Mouse (Mus musculus) hindbrain, embryonic 16.5 days (tissue): Measurements from ENCODE around the gene B4galt4. TPM values are rescaled to one million over a fixed set of nuclear protein-coding genes. Genes with fewer than 3 reads are reported as not detected.

Experiments used
- ATAC-seq: fragments of 200-750 bp; cut with Nextera tagmentation; 2 replicates; pipeline ENCODE4 v1.8.0; 2017; ENCODE audit warnings: moderate TSS enrichment, moderate library complexity
- H3K27ac ChIP-seq: fragments of 300-500 bp; sonication (generic); 2 replicates; pipeline ENCODE4 v1.5.1; 2014; ENCODE audit warnings: low read depth, mild to moderate bottlenecking, control low read depth, low read length, moderate library complexity
- H3K27me3 ChIP-seq: fragments of 300-500 bp; sonication (generic); replicated peaks from 2 replicates; pipeline ENCODE4 v1.6.1; 2014; ENCODE audit warnings: low read length; ENCODE audit not compliant: control insufficient read depth, insufficient read depth
- H3K36me3 ChIP-seq: fragments of 300-500 bp; sonication (generic); 2 replicates; pipeline ENCODE4 v1.6.1; 2014; ENCODE audit warnings: mild to moderate bottlenecking, low read length, moderate library complexity, mixed read lengths; ENCODE audit not compliant: control insufficient read depth, insufficient read depth
- H3K4me1 ChIP-seq: fragments of 300-500 bp; sonication (generic); 2 replicates; pipeline ENCODE4 v1.6.1; 2014; ENCODE audit warnings: low read depth, low read length; ENCODE audit not compliant: control insufficient read depth, insufficient read depth
- H3K4me2 ChIP-seq: fragments of 300-500 bp; sonication (generic); 2 replicates; pipeline ENCODE4 v1.6.1; 2014; ENCODE audit warnings: mild to moderate bottlenecking, low read length, control low read depth, moderate library complexity
- H3K4me3 ChIP-seq: fragments of 300-500 bp; sonication (generic); 2 replicates; pipeline ENCODE4 v1.5.1; 2014; ENCODE audit warnings: mild to moderate bottlenecking, low read length, control low read depth, moderate library complexity
- H3K9ac ChIP-seq: fragments of 300-500 bp; sonication (generic); 2 replicates; pipeline ENCODE4 v1.6.1; 2014; ENCODE audit warnings: low read depth, mild to moderate bottlenecking, control low read depth, low read length, moderate library complexity
- H3K9me3 ChIP-seq: fragments of 300-500 bp; sonication (generic); 2 replicates; pipeline ENCODE4 v1.6.1; 2014; ENCODE audit warnings: mild to moderate bottlenecking, low read length, moderate library complexity; ENCODE audit not compliant: control insufficient read depth
- WGBS: fragments of 180-500 bp; shearing (Covaris S2); extraction: QIAGEN DNeasy Blood & Tissue Kit; methylation state at CpG from one replicate; pipeline ENCODE4 v1.1.7; 2014; 5-methylcytosine and 5-hydroxymethylcytosine counted together
- polyA plus RNA-seq: library from polyadenylated mRNA; unstranded; fragments of >200 nt; fragmentation: Nextera tagmentation; extraction: Ambion mirVana; gene quantifications from 2 replicates; pipeline ENCODE4 v1.2.1, GENCODE M21; 2015

The B4galt4 gene
- polyA plus RNA-seq, 1 experiment from 2014 or later = 40.3 TPM

DNA sequence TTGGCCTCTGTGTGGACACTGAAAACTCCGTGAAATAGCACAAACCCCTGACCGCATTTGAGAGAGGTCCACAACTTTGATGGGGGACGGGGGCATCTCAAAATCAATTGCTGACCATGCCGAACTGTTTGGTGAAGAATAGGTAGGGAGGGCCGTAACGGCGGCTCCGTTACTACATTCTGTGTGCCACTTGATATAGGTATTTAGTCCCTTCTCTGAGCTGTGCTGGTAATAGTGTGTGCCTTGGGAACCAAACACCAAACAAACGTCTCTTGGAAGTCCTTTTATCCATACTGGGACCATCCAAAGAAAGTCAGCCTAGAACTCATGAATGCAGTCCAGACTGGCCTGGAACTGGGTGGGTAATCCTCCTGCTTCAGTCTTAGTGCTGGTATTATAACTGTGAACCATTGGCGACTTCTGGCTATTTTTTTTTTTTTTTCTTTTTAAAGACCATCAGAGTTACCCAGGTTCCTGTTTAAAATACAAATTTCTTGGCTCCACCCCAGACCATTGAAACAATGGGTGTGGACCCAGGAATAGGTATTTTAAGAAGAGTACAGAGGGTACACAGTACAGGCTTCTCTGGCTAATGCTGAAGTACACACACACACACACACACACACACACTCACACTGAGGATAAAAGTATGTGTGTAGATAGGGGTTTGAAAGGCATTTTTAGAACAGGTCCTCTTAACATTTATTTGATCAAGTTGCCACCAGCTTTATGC lies 2.0 kb downstream of the B4galt4 start:
- Histone ChIP-seq H3K9me3 (no peaks in the 10 kb centered on the region), H3K27ac (no peak overlapping the region), H3K4me2 (no peak overlapping the region), H3K36me3 (no peaks in the 10 kb centered on the region), H3K4me1 (0 out of 2 replicates have a peak, but pooled peaks cover 4% of the 10 kb centered on the region), H3K27me3 (no peaks in the 10 kb centered on the region), H3K9ac (no peak overlapping the region), H3K4me3 (no peak overlapping the region)
- no peak for ATAC-seq
- 88% methylated on average over 10 of the region's 10 CpGs for WGBS

DNA sequence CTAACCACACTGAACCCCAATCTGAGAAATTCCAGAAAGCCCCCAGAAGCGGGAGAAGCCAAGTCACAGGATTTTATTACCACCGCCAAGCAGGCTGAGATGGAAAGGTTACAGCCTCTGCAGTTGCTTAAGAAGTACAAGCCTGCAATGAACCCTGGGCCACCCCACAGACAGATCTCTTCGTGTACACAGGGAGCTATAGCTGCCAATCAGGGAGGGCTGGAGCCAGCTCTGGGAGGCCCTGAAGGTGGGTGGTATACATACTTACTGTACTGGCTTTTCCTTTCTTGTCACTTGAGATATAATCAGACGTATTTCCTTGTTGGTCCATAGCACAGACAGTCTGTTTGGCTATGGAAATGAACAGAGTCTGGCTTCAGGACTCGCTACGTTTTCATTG lies 8.7 kb downstream of the B4galt4 start:
- no peak for ATAC-seq
- peaks cover 6% of the 10 kb centered on the region for H3K36me3 ChIP-seq
- H3K4me2 ChIP-seq = no peak overlapping the region
- H3K4me1 ChIP-seq = no peaks in the 10 kb centered on the region
- 88% methylated on average over 6 of the region's 6 CpGs for WGBS
- H3K9ac ChIP-seq = no peak overlapping the region
- H3K27me3 ChIP-seq = no peaks in the 10 kb centered on the region
- no peaks in the 10 kb centered on the region for H3K9me3 ChIP-seq
- H3K27ac ChIP-seq = no peak overlapping the region
- H3K4me3 ChIP-seq = no peak overlapping the region

DNA sequence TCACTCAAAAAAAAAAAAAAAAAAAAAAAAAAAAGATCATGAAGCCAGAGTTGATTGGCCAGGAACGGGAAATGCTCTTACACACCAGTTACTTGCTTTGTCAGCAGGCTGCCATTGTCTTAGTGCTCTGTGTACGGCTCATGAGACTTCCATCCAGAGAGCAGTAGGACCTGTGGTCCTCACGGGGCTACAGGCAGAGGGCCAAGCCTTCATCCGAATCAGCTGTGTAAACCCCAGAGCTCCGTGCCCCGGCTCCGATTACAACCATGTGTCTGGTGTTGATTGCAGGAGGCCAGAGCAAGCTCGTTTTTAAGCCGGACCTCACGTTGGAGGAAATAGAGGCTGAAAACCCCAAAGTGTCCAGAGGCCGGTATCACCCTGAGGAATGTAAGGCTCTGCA lies 11.6 kb downstream of the B4galt4 start:
- no peaks in the 10 kb centered on the region for H3K9me3 ChIP-seq
- H3K9ac ChIP-seq = no peak overlapping the region
- peaks cover 19% of the 10 kb centered on the region for H3K36me3 ChIP-seq
- H3K4me2 ChIP-seq = no peak overlapping the region
- no peak for ATAC-seq
- WGBS = 63% methylated on average over 11 of the region's 11 CpGs
- H3K4me1 ChIP-seq = no peaks in the 10 kb centered on the region
- H3K27me3 ChIP-seq = no peaks in the 10 kb centered on the region
- H3K27ac ChIP-seq = no peak overlapping the region
- no peak overlapping the region for H3K4me3 ChIP-seq

DNA sequence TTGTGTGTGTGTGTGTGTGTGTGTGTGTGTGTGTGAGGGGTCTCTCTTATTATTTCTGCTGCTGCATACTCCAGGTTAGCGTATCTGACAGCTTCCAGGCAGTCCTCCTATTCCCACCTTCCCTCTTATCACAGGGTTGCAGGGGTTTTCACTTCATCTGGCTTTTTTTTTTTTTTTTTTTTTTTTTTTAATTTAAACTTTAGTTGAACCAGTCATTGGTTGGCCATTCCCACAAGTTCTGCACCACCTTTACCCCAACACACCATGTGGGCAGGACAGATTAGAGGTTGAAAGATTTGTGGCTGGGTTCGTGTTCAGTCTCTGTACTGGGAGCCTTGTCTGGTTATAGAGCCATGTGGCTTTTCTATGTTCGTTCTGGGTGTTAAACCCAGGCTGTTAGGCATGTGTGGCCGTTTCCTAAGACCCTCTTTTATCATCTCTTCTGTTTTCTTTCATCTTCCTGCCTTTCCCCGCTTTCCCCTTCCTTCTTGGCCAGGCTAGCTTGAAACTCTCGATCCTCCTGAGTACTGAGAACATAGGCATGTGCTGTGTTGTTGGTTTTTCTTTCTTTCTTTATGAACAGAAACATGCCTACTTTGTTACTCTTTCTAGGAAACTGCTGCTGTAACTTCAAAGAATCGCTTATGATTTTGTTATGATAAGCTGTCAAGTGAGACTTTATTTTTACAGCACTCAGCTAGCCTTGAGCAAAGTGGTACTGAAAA lies 13.6 kb downstream of the B4galt4 start:
- 82% methylated on average over 7 of the region's 7 CpGs for WGBS
- Histone ChIP-seq H3K4me1 (no peaks in the 10 kb centered on the region), H3K9ac (no peak overlapping the region), H3K36me3 (peaks cover 23% of the 10 kb centered on the region), H3K27me3 (no peaks in the 10 kb centered on the region), H3K27ac (no peak overlapping the region), H3K4me3 (no peak overlapping the region), H3K9me3 (no peaks in the 10 kb centered on the region), H3K4me2 (no peak overlapping the region)
- ATAC-seq = no peak

DNA sequence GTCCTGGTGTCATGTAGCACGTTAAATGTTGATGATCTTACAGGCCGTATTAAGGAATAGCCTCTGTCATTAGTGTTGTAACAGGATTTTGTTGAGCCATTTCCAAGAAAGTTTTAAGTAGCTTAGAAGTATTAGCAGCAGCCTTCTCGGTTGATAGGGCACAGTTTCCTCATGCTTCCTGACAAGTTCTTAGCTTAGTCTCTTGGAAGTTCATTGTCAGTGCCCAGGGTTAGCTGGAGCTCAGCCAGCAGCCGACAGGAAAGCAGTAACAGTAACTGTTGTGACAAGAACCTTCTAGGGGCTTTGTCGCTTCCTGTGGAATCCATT lies 14.1 kb downstream of the B4galt4 start:
- no peaks in the 10 kb centered on the region for H3K27me3 ChIP-seq
- H3K4me3 ChIP-seq = no peak overlapping the region
- no peaks in the 10 kb centered on the region for H3K4me1 ChIP-seq
- WGBS = 47% methylated on average over 5 of the region's 5 CpGs
- no peak overlapping the region for H3K4me2 ChIP-seq
- H3K9ac ChIP-seq = no peak overlapping the region
- no peak overlapping the region for H3K27ac ChIP-seq
- peaks cover 25% of the 10 kb centered on the region for H3K36me3 ChIP-seq
- no peaks in the 10 kb centered on the region for H3K9me3 ChIP-seq
- no peak for ATAC-seq

DNA sequence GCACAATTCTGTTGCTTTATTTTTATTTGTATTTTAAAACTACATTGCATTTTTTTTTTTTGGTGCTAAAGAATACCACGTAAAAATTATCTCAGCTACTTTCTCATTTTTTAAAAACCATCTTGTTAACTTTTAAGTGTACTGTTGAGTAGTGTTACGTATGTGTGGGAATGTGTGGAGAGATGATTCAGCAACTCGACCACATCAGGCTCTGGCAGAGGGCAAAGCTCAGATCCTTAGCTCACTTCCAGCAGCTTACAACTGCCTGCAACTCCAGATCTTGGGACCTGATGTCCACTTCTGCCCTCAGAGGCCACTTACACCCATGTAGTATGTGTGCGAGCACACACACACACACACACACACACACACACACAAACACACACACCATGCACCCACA lies 14.5 kb downstream of the B4galt4 start:
- Histone ChIP-seq H3K9me3 (no peaks in the 10 kb centered on the region), H3K36me3 (peaks cover 25% of the 10 kb centered on the region), H3K4me1 (no peaks in the 10 kb centered on the region), H3K27ac (no peak overlapping the region), H3K4me2 (no peak overlapping the region), H3K9ac (no peak overlapping the region), H3K27me3 (no peaks in the 10 kb centered on the region), H3K4me3 (no peak overlapping the region)
- ATAC-seq = no peak
- WGBS = 80% methylated on average over 4 of the region's 4 CpGs

DNA sequence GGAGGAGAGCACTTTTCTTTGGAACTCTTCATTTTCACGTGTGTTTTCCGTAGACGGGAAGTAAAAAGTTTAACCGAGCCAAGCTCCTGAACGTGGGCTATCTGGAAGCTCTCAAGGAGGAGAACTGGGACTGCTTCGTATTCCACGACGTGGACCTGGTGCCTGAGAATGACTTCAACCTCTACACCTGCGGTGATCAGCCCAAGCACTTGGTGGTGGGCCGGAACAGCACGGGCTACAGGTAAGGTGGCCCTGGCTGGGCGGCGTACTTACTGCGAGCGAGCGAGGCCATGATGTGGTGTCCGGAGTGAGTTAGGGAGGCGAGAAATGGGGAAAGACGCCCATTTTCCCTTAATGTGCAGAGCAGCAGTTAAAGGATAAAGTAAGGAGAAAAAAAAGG lies 15.6 kb downstream of the B4galt4 start:
- Histone ChIP-seq H3K4me3 (no peak overlapping the region), H3K4me1 (no peaks in the 10 kb centered on the region), H3K4me2 (no peak overlapping the region), H3K9me3 (no peaks in the 10 kb centered on the region), H3K27me3 (no peaks in the 10 kb centered on the region), H3K9ac (no peak overlapping the region), H3K27ac (no peak overlapping the region), H3K36me3 (peaks cover 25% of the 10 kb centered on the region)
- 95% methylated on average over 19 of the region's 19 CpGs for WGBS
- no peak for ATAC-seq

DNA sequence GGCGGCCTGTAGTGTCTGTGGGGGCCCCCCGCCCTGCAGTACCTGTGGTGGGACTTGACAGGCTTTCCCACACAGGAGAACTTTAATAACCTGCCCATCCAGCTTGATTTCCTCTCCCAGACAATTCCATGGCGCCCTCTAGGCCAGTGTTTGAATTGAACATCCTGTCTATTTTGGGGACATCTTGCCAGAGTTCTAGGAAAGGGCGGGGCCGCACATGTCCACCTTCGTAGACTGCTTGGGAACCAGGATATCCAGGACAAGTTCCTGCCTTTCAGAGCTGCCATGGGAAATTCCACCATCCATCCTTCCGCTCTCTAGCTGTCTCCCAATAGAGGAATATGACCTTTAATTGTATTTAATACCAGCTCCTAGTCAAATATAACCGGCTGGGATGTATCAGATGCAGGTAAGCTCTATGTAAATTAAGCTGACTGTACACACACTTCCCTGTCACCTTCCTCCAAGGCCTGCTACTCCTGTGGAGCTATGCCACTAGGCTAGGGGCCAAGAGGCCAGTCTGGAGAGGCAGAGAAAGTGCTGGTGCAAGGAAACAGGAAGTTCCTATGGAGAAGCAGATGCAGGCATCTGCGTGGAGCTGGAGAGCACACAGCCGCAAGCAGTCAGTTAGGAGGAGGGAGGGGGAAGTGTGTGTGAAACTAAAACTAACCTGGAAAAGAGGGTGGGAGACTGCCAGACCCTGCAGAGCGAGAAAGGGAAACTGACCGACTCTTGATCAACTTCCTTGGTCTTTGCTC lies 16.2 kb downstream of the B4galt4 start:
- Histone ChIP-seq H3K4me1 (no peaks in the 10 kb centered on the region), H3K4me3 (no peak overlapping the region), H3K4me2 (no peak overlapping the region), H3K27me3 (no peaks in the 10 kb centered on the region), H3K9ac (no peak overlapping the region), H3K9me3 (no peaks in the 10 kb centered on the region), H3K36me3 (peaks cover 25% of the 10 kb centered on the region), H3K27ac (no peak overlapping the region)
- ATAC-seq = no peak
- 84% methylated on average over 12 of the region's 12 CpGs for WGBS

DNA sequence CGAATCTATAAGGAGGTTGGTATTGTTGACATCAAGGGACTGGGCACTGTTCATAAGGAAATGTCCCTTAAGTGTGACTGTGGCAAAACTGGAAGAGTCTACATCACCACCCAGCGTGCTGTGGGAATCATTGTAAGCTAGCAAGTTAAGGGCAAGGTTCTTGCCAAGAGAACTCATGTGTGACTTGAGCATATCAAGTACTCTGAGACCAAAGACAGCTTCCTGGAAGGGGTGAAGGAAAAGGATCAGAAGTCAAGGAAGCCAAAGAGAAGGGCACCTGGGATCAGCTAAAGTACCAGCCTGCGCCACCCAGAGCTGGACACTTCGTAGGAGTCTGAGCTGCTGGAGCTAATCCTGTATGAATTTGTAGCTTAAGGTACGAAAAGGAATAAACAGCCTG lies 18.2 kb downstream of the B4galt4 start:
- no peak overlapping the region for H3K9ac ChIP-seq
- H3K9me3 ChIP-seq = no peaks in the 10 kb centered on the region
- no peaks in the 10 kb centered on the region for H3K27me3 ChIP-seq
- WGBS = 92% methylated on average over 5 of the region's 5 CpGs
- no peak overlapping the region for H3K4me3 ChIP-seq
- ATAC-seq = no peak
- H3K4me2 ChIP-seq = no peak overlapping the region
- peaks cover 24% of the 10 kb centered on the region for H3K36me3 ChIP-seq
- no peak overlapping the region for H3K27ac ChIP-seq
- H3K4me1 ChIP-seq = no peaks in the 10 kb centered on the region
